Mouse (Mus musculus) stomach, embryonic 14.5 days (tissue): Measurements from ENCODE around the gene Fam216a. TPM values are rescaled to one million over a fixed set of nuclear protein-coding genes. Genes with fewer than 3 reads are reported as not detected.

Source experiments
- ATAC-seq: fragments of 200-750 bp; cut with Nextera tagmentation; 2 replicates; pipeline ENCODE4 v1.8.0; 2017; ENCODE audit warnings: low read depth, moderate TSS enrichment; ENCODE audit not compliant: insufficient number of reproducible peaks, insufficient read depth, low FRiP score
- H3K27ac ChIP-seq: fragments of 300-500 bp; sonication (generic); 2 replicates; pipeline ENCODE4 v1.5.1; 2014; ENCODE audit warnings: mild to moderate bottlenecking, low read length, moderate library complexity, mixed read lengths
- H3K27me3 ChIP-seq: fragments of 300-500 bp; sonication (generic); 2 replicates; pipeline ENCODE4 v1.6.1; 2014; ENCODE audit warnings: low read length, control low read depth, mixed read lengths; ENCODE audit not compliant: control insufficient read depth, insufficient read depth
- H3K36me3 ChIP-seq: fragments of 300-500 bp; sonication (generic); 2 replicates; pipeline ENCODE4 v1.6.1; 2014; ENCODE audit warnings: mild to moderate bottlenecking, control low read depth, low read length, moderate library complexity, mixed read lengths; ENCODE audit not compliant: control insufficient read depth, insufficient read depth
- H3K4me1 ChIP-seq: fragments of 300-500 bp; sonication (generic); 2 replicates; pipeline ENCODE4 v1.6.1; 2014; ENCODE audit warnings: low read length, control low read depth, mixed read lengths; ENCODE audit not compliant: control insufficient read depth, insufficient read depth
- H3K4me2 ChIP-seq: fragments of 300-500 bp; sonication (generic); replicated peaks from 2 replicates; pipeline ENCODE4 v1.6.1; 2014; ENCODE audit warnings: low read depth, low read length, control low read depth
- H3K4me3 ChIP-seq: fragments of 300-500 bp; sonication (generic); 2 replicates; pipeline ENCODE4 v1.5.1; 2014; ENCODE audit warnings: low read depth, low read length, control low read depth
- H3K9ac ChIP-seq: fragments of 300-500 bp; sonication (generic); replicated peaks from 2 replicates; pipeline ENCODE4 v1.6.1; 2014; ENCODE audit warnings: low read depth, mild to moderate bottlenecking, control low read depth, low read length, moderate library complexity, mixed read lengths
- H3K9me3 ChIP-seq: fragments of 300-500 bp; sonication (generic); 2 replicates; pipeline ENCODE4 v1.6.1; 2016; ENCODE audit warnings: low read depth, low read length, control low read depth; ENCODE audit not compliant: control insufficient read depth
- WGBS: fragments of 180-500 bp; shearing (Covaris S2); extraction: QIAGEN DNeasy Blood & Tissue Kit; methylation state at CpG from one replicate; pipeline ENCODE4 v1.1.7; 2014; 5-methylcytosine and 5-hydroxymethylcytosine counted together
- polyA plus RNA-seq: library from polyadenylated mRNA; unstranded; fragments of >200 nt; fragmentation: Nextera tagmentation; extraction: Ambion mirVana; gene quantifications from 2 replicates; pipeline ENCODE4 v1.2.1, GENCODE M21; 2014

Fam216a gene
- polyA plus RNA-seq, 1 experiment from 2014 or later = 62.9 TPM

DNA sequence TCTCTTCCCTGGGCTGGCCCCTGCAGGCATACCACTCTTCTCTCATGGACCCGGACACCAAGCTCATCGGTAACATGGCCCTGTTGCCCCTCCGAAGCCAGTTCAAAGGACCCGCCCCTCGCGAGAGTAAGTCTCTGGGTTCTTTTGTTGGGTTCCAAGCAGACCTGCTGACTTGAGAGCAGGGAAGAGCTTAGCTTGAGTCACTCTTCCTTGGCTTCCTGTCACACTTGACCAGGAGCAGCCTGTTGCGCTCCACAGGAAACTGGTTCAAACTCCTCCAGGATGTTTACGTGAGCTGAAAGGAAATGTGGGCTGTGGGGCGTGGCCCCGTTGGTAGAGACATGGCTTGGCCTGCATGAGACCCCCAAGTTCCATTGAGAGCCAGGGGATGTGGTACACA lies 24.6 kb upstream of the Fam216a start:
- peaks cover 11% of the 10 kb centered on the region; the same call in 1 of the 2 replicates for H3K4me1 ChIP-seq
- no peak for ATAC-seq
- no peak overlapping the region for H3K4me2 ChIP-seq
- H3K9ac ChIP-seq = no peak overlapping the region
- no peak overlapping the region for H3K4me3 ChIP-seq
- H3K9me3 ChIP-seq = no peaks in the 10 kb centered on the region
- no peak overlapping the region for H3K27ac ChIP-seq
- peaks cover 15% of the 10 kb centered on the region for H3K36me3 ChIP-seq
- no peaks in the 10 kb centered on the region for H3K27me3 ChIP-seq
- WGBS = 83% methylated on average over 10 of the region's 10 CpGs

DNA sequence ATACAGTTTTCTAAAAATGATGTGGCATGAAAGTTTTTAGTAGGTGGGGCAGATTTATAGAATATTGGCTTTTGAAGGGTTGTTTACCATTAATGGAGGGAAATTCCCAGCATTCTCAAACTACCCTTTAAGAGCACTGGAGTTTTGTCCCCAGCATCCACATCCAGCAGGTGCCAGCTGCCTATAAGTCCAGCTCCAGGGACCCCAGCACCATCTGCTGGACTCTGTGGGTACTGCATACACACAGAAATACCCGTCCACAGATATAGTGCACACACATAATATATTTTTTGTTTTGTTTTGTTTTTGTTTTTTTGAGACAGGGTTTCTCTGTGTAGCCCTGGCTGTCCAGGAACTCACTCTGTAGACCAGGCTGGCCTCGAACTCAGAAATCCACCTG lies 21.7 kb upstream of the Fam216a start:
- no peaks in the 10 kb centered on the region for H3K9me3 ChIP-seq
- no peak for ATAC-seq

DNA sequence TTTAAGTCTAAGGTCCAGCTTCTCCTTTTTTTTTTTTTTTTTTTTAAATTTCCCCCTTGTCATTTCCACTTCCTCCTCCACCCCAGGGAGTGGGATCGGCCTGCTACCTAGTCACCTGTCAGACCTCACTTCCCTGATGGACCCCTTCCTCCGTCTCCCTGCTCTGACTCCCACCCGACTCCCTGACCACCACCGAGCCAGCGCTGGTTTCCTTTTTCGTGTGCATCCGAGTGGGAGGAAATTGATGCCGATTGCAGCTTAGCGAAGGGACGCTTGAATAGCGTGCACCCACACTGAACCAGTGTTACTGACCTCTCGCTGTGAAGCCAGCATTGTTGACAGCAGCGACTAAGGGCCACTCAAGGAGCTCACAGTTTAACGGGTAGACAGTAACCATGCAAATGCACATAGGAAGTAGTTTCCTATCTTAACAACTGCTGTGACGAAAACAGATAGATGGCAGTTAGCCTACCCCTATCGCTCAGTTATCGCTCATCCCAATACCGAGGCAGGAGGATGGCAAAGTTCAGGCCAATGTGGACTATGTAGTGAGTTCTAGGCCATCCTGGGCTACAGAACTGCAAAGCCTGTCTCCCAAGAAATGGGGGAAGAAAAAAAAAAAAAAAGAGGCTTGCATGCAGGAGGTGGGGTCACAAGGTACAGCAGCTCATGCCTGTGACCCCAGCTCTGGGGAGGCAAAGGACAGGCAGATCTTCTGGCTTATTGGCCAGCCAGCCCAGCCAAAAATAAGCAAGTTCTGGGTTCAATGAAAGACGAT lies 20.3 kb upstream of the Fam216a start:
- ATAC-seq = peak; percentile 25; the same call in 1 of the 2 replicates
- WGBS = 15% methylated on average over 19 of the region's 19 CpGs

More for the DNA sequence above, 21.7 kb upstream of the Fam216a start:
- H3K27ac ChIP-seq = no peak overlapping the region
- H3K4me3 ChIP-seq = no peak overlapping the region
- no peaks in the 10 kb centered on the region for H3K27me3 ChIP-seq
- peaks cover 8% of the 10 kb centered on the region; the same call in 1 of the 2 replicates for H3K36me3 ChIP-seq
- WGBS = 52% methylated on average over 2 of the region's 2 CpGs
- H3K4me2 ChIP-seq = no peak overlapping the region
- H3K9ac ChIP-seq = no peak overlapping the region
- H3K4me1 ChIP-seq = peaks cover 7% of the 10 kb centered on the region; the same call in 1 of the 2 replicates

DNA sequence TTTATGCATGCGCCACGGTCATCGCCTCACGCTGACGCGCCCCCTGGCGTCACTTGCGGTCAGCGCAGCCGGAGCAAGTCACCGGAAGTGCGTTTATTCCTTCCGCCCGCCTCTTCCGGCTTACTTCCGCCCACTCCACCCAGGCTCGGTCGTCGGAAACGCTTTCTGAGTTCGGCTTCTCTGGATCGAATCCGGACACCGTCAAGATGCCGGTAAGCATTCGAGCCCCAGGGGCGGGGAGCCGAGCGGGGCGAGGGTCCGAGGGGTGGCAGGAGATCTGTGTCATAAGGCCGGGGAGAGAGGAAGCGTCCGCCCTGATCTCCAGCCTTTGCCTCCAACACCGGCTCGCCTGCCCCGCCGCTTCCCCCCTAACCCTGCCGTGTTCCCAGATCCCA lies 19.6 kb upstream of the Fam216a start, which contains the start of gene Arpc3:
Gene Arpc3 (plus strand): TSS at position 93 of the 395 bp plus-strand sequence.
- H3K4me2 ChIP-seq = peak within 1 kb of the TSS; percentile 84
- under 1% methylated on average over 39 of the region's 39 CpGs for WGBS
- peak; percentile 88 for ATAC-seq

More for the DNA sequence above, 20.3 kb upstream of the Fam216a start:
- H3K9me3 ChIP-seq = no peaks in the 10 kb centered on the region
- H3K9ac ChIP-seq = peak overlapping the region; percentile 72
- H3K36me3 ChIP-seq = peaks cover 8% of the 10 kb centered on the region; the same call in 1 of the 2 replicates
- H3K4me3 ChIP-seq = peak overlapping the region; percentile 83
- peaks cover 7% of the 10 kb centered on the region; the same call in 1 of the 2 replicates for H3K4me1 ChIP-seq
- peak overlapping the region; percentile 84 for H3K4me2 ChIP-seq
- no peaks in the 10 kb centered on the region for H3K27me3 ChIP-seq
- no peak overlapping the region for H3K27ac ChIP-seq

DNA sequence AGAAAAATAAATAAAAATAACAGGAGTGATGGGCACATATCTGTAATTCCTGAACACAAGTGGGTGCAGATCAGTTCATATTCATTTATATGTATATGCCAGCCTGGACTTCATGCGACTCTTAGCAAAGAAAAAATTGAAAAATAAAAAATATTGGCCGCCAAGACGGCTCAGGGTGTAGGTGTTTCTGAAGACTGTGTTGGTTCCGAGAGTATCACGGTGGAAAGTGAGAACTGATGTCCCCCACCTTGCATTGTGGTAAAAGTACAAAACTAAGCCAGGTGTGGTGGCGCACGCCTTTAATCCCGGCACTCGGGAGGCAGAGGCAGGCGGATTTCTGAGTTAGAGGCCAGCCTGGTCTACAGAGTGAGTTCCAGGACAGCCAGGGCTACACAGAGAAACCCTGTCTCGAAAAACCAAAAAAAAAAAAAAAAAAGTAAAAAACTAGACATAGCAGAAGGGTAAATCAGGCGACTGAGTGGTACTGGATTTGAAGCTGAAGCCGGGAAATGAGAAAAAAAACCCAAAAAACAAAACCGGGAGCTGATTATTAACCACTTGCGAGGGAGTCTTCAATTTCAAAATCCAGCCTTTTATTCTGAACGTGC lies 19.1 kb upstream of the Fam216a start:
- Histone ChIP-seq H3K27me3 (no peaks in the 10 kb centered on the region), H3K4me1 (peaks cover 7% of the 10 kb centered on the region; the same call in 1 of the 2 replicates), H3K36me3 (no peaks in the 10 kb centered on the region), H3K9me3 (no peaks in the 10 kb centered on the region), H3K9ac (no peak overlapping the region), H3K4me3 (peak overlapping the region; percentile 83), H3K4me2 (no peak overlapping the region), H3K27ac (no peak overlapping the region)
- WGBS = 54% methylated on average over 15 of the region's 16 CpGs
- no peak for ATAC-seq

More for the DNA sequence above, 19.6 kb upstream of the Fam216a start, which contains the start of gene Arpc3:
- peaks cover 2% of the 10 kb centered on the region; the same call in 1 of the 2 replicates for H3K36me3 ChIP-seq
- H3K4me1 ChIP-seq = peaks cover 7% of the 10 kb centered on the region; the same call in 1 of the 2 replicates
- no peaks in the 10 kb centered on the region for H3K27me3 ChIP-seq
- peak within 1 kb of the TSS; percentile 83 for H3K4me3 ChIP-seq
- H3K9ac ChIP-seq = peak within 1 kb of the TSS; percentile 72
- no peaks in the 10 kb centered on the region for H3K9me3 ChIP-seq
- H3K27ac ChIP-seq = 0 out of 2 replicates have a peak within 1 kb of the TSS, but pooled peaks have one; percentile 39

DNA sequence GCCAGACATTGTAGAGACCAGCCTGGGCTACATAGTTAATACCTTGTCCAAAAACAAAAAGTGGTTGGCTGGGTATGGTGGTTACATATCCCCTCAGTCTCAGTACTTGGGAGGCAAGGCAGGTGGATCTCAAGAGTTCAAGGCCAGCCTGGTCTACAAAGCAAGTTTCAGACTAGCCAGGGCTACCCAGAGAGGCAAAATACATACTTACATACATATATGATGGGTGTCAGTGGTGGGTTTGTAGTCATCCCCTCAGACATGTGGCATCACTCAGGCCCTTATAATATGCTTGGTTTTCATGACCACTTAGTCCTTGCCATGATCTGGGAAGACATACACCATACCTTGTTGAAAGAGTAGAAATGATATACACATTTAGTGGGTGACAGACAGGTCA lies 18.5 kb upstream of the Fam216a start:
- Histone ChIP-seq H3K4me2 (no peak overlapping the region), H3K4me1 (peaks cover 7% of the 10 kb centered on the region; the same call in 1 of the 2 replicates), H3K9me3 (no peaks in the 10 kb centered on the region), H3K36me3 (no peaks in the 10 kb centered on the region), H3K27ac (no peak overlapping the region), H3K27me3 (no peaks in the 10 kb centered on the region), H3K4me3 (no peak overlapping the region), H3K9ac (no peak overlapping the region)
- ATAC-seq = peak; percentile 24; the same call in 1 of the 2 replicates

DNA sequence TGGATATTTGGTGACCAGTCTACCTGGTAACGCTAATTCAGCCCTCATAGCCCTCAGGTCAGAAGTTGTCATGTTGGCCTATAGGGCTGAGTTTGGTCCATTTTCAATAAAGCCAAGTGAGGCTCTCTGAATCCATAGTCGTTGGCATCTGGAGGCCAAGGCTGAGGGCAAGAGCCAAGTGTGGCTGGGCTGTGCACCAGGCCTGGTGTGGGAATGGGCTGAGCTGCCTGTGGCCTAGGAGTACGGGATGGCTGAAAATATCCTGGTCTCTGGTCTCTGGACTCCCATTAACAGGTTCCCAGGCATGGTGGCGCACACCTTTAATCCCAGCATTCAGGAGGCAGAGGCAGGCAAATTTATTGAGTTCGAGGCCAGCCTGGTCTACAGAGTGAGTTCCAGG lies 17.8 kb upstream of the Fam216a start:
- H3K9ac ChIP-seq = no peak overlapping the region
- no peak for ATAC-seq
- 86% methylated on average over 5 of the region's 5 CpGs for WGBS

DNA sequence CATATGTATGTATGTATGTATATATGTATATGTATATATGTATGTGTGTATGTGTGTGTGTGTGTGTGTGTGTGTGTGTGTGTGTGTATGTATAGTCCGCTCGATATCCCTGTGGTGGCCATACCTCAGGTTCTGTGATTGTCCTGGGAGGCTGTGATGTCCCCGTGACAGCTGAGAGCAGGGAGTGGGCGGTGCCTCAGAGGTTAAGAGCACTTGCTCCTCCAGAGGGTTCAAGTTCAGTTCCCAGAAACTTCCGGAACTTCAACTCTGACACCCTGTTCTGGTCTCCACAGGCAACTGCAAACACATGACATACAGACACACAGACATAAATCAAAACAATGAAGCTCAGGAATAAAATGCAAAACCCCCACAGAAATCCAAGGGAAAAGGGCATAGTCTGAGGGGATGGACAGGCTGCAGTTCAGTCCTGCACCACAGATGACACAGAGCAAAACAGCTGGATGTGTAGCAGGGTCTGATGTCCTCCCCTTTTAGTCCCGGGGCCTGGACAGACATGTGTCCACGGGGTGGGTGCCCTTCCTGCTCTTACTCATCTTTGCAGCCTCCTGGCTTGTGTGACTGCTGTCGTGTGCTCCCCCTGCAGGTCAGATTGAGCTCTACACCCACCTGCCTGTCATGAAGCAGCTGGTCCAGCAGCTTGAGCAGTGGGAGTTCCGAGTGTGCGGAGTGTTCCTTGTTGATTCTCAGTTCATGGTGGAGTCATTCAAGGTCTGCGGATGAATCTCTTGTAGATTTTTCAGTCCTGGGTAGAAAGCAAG lies 7.4 kb upstream of the Fam216a start:
- H3K27ac ChIP-seq = no peak overlapping the region
- no peak overlapping the region for H3K4me3 ChIP-seq
- no peaks in the 10 kb centered on the region for H3K27me3 ChIP-seq
- no peaks in the 10 kb centered on the region for H3K4me1 ChIP-seq
- no peaks in the 10 kb centered on the region for H3K9me3 ChIP-seq
- H3K4me2 ChIP-seq = no peak overlapping the region
- no peak overlapping the region for H3K9ac ChIP-seq
- peaks cover 34% of the 10 kb centered on the region for H3K36me3 ChIP-seq
- WGBS = 54% methylated on average over 11 of the region's 11 CpGs
- peak; percentile 61; the same call in 1 of the 2 replicates for ATAC-seq

More for the DNA sequence above, 17.8 kb upstream of the Fam216a start:
- H3K4me3 ChIP-seq = no peak overlapping the region
- no peak overlapping the region for H3K27ac ChIP-seq
- H3K27me3 ChIP-seq = no peaks in the 10 kb centered on the region
- no peaks in the 10 kb centered on the region for H3K36me3 ChIP-seq
- no peaks in the 10 kb centered on the region for H3K9me3 ChIP-seq
- peaks cover 7% of the 10 kb centered on the region; the same call in 1 of the 2 replicates for H3K4me1 ChIP-seq
- no peak overlapping the region for H3K4me2 ChIP-seq
